Mouse (Mus musculus) liver, adult 10 weeks (tissue): Measurements from ENCODE around the gene Dolpp1. TPM values are rescaled to one million over a fixed set of nuclear protein-coding genes. Genes with fewer than 3 reads are reported as not detected.

ENCODE experiments used
- polyA plus RNA-seq: library from polyadenylated mRNA; stranded (reverse); fragments of 350-450 nt; fragmentation: Illumina TruSeq; extraction: RNeasy Lipid Tissue Mini Kit (QIAGEN cat#74804); gene quantifications from one replicate; pipeline ENCODE4 v1.2.3, GENCODE M21; 2014; ENCODE audit warnings: low read depth, low replicate concordance

Gene Dolpp1
- 1.2 TPM for polyA plus RNA-seq

GRCm38 (mm10) chr2:30392114-30392576 lies at the start of gene Dolpp1:
Dolpp1 (plus strand) TSS chr2:30392254.

GRCm38 (mm10) chr2:30358533-30359531 lies 33.2 kb upstream of the Dolpp1 start, which contains the start of gene Sh3glb2:
Sh3glb2 (minus strand) TSS chr2:30359337.

GRCm38 (mm10) chr2:30363773-30364650 lies 28.0 kb upstream of the Dolpp1 start, which contains the start of gene Miga2:
Miga2 (plus strand) TSS chr2:30364233.

GRCm38 (mm10) chr2:30415157-30415935 lies 23.3 kb downstream of the Dolpp1 start, which contains the start of gene Crat:
Crat (minus strand) TSS chr2:30415813.

GRCm38 (mm10) chr2:30415936-30416648 lies 24.0 kb downstream of the Dolpp1 start, which contains the start of gene Ptpa:
Ptpa (plus strand) TSS chr2:30416039.

Other genes with a start within 250 kb of the Dolpp1 start
- 0.64 TPM for gene Endog, start 220.8 kb upstream of the Dolpp1 start, polyA plus RNA-seq
- gene Spout1, start 213.8 kb upstream of the Dolpp1 start, polyA plus RNA-seq, result 0.53 TPM
- 13.5 TPM for gene Kyat1, start 186.4 kb upstream of the Dolpp1 start, polyA plus RNA-seq
- 3.3 TPM for gene Lrrc8a, start 154.5 kb upstream of the Dolpp1 start, polyA plus RNA-seq
- gene Gm28035, start 151.7 kb upstream of the Dolpp1 start, polyA plus RNA-seq, result 0.26 TPM
- gene Phyhd1, start 126.1 kb upstream of the Dolpp1 start, polyA plus RNA-seq, result 72.7 TPM
- not detected for gene Gm28038, start 111.2 kb upstream of the Dolpp1 start, polyA plus RNA-seq
- gene Dolk, start 105.9 kb upstream of the Dolpp1 start, polyA plus RNA-seq, result 5.8 TPM
- gene Nup188, start 105.9 kb upstream of the Dolpp1 start, polyA plus RNA-seq, result 1.1 TPM
- gene Sh3glb2, start 32.9 kb upstream of the Dolpp1 start, polyA plus RNA-seq, result 1.8 TPM
- gene Miga2, start 28.0 kb upstream of the Dolpp1 start, polyA plus RNA-seq, result 2.6 TPM
- 7.4 TPM for gene Crat, start 23.6 kb downstream of the Dolpp1 start, polyA plus RNA-seq
- gene Ptpa, start 23.8 kb downstream of the Dolpp1 start, polyA plus RNA-seq, result 3.8 TPM
- not detected for gene Ier5l, start 82.0 kb downstream of the Dolpp1 start, polyA plus RNA-seq
- gene Cstad, start 202.8 kb downstream of the Dolpp1 start, polyA plus RNA-seq, result not detected